Mouse (Mus musculus) CD8-positive naive resting alpha-beta T cell, adult 2 months (primary cell): ENCODE data around the gene Serpinb8.

Source experiments
- DNase-seq, 2 experiments: peaks; one replicate each; pipeline ENCODE4 v3.0.0; 2022; ENCODE audit warnings: low read depth in 2 of 2, low spot score in 2 of 2

Serpinb8 gene

GRCm38 (mm10) chr1:107589691-107590470 is at the start of gene Serpinb8:
Gene Serpinb8, plus strand, starts transcription at chr1:107590006.
- DNase-seq: no peak

GRCm38 (mm10) chr1:107559494-107559893 is 30.3 kb upstream of the Serpinb8 start:
- no peak for DNase-seq

DNA sequence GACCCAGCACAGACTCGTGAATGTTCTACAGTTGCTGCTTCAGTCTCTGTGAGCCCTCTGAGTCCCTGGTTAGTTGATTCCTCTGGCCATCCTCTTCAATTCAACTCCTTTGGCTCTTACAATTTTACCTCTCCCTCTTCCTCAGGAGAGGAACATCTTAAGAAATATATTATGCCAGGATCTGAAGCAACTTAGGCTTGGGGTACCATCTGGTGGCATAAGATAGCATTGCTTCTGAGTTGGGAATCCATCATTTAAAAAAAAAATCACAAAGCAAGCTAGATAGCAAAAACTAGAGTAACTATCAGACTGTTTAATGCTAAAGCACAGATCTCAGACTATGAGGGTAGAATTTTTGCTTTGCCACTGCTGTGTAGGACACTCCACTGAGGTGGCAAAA is 27.7 kb upstream of the Serpinb8 start:
- DNase-seq: no peak

GRCm38 (mm10) chr1:107565644-107566043 is 24.2 kb upstream of the Serpinb8 start:
- no peak for DNase-seq

GRCm38 (mm10) chr1:107576094-107576493 is 13.7 kb upstream of the Serpinb8 start:
- DNase-seq: no peak

GRCm38 (mm10) chr1:107577514-107577913 is 12.3 kb upstream of the Serpinb8 start:
- DNase-seq: no peak

GRCm38 (mm10) chr1:107581220-107581619 is 8.6 kb upstream of the Serpinb8 start:
- no peak for DNase-seq

GRCm38 (mm10) chr1:107582900-107583299 is 6.9 kb upstream of the Serpinb8 start:
- no peak for DNase-seq

DNA sequence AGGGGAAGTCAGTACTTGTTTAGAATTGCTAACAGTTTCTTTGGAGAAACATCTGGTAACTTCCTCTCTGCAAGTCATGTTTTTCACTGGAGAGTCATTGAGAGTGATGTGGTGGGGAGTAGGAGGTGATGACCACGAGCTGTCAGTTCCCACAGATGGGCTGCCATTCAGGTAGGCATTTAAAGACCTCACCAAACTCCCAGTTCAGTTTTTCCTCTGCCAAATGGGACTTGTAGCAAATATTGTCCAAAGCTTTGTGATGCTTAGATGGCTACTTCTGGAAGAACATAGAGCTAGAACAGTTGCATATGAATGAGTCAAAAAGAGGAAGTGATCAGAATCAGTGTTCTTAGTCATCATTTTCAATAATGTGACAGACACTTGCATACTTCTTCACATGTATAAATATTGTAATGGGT is 5.8 kb upstream of the Serpinb8 start:
- no peak for DNase-seq

- DNase-seq: no peak
Observed at GRCm38 (mm10) chr1:107584932-107585331, 4.9 kb upstream of the Serpinb8 start.

DNA sequence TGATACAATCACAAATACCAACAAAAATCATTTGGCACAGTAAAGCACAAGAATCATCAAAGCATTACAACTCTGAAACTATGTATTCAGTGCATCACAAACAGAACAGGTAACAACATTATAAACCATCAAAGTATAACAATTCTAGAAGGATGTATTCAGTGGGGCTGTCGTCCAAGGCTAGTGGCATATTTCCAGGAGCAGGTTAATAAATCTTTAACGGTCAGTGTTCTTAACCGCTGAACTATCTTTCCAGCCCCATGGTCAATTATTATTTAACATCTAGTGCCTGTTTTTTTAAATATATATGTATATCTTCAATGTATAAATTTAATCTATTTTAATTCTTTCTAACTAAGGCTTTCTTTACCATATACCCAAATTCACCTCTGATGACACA is 3.6 kb upstream of the Serpinb8 start:
- no peak for DNase-seq

GRCm38 (mm10) chr1:107588206-107588605 is 1.6 kb upstream of the Serpinb8 start:
- no peak for DNase-seq

- DNase-seq: no peak
Observed at GRCm38 (mm10) chr1:107588642-107589041, 1.2 kb upstream of the Serpinb8 start.

- DNase-seq: no peak
Observed at GRCm38 (mm10) chr1:107592644-107593043, 2.8 kb downstream of the Serpinb8 start.

GRCm38 (mm10) chr1:107593469-107593868 is 3.7 kb downstream of the Serpinb8 start:
- DNase-seq: no peak

DNA sequence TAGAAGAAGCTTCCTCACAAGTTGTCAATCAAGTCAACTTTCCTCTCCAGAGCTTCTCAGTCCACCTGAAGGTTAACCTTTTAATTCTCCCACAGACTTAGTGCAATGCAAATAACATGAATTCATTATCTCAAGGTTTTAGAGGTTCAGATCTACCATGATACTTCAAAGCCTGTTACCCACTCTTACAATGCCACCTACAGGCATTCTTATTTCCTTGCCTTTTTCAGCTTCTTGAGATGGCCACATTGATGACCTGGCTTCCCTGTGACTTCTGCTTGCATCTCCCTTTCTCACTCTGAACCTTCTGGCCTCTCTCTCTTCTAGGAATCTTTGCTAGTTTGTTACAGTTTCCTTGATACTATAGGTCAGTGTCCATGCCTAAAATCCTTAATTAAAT is 7.1 kb downstream of the Serpinb8 start:
- no peak for DNase-seq

DNA sequence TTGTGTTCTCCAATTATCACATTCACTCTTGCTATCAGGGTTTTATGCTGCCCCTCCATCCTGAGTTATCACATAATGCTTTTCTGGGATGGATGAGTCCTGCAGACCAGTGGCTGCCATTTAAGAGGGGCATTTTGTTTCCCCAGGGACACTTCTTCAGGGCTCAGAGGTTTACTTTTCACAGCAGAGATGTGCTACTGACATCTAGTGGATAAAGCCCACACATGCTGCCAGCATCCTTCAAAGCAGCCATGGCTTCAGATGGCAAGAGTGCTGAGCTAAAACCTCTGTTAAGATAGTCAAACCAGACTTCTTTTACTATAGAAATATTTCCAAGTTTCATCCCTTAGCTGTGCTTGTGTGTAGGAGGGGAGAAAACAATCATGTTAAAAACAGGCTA is 8.7 kb downstream of the Serpinb8 start:
- DNase-seq: no peak

- DNase-seq: no peak
Observed at GRCm38 (mm10) chr1:107608942-107609341, 19.1 kb downstream of the Serpinb8 start.

DNA sequence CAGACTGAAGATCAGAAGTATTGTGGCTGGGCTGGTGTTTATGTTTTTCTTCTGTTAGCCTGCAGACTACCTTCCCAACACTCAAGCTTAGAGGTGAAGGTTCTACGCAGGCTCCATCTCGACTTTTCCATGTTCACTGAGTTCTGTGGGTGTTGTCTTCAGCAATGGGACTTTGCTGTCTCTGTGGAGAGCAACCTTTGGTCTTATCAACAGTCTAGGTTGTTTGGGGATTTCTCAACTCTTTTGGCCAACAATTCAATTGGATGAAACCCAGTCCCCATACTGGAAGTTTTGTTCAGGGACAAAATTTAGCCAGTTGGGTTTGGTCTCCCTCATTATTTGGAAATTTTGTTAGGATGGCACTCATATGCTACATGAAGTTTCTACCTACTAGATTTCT is 24.3 kb downstream of the Serpinb8 start:
- DNase-seq: no peak

- no peak for DNase-seq
Observed at GRCm38 (mm10) chr1:107622017-107622416, 32.2 kb downstream of the Serpinb8 start.

- no peak for DNase-seq
Observed at GRCm38 (mm10) chr1:107635936-107636335, 46.1 kb downstream of the Serpinb8 start.

GRCm38 (mm10) chr1:107638056-107638455 is 48.2 kb downstream of the Serpinb8 start:
- DNase-seq: no peak

DNA sequence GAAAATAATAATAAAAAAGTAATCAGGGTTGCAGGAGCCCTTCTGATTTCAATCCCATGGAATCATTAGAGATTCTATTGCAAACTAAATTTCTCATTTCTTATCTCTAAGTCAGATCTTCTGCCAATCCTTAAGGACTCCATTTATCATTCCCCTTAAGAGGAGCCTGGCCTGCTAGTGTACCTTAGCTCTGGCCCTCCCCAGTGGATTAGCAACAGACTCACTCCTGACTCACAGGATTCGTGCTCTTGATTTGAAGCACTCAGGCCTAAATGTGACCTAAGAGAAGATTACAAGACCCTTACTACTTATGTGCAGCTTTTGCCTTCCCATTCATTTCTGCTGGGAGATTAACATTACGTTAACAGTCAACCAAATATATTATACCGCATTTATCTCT is 48.7 kb downstream of the Serpinb8 start:
- no peak for DNase-seq
